Mouse (Mus musculus): ENCODE results near the gene Arf3.

- TF ChIP-seq CTCF (IDR thresholded peaks at IDR 0.05; ENCODE audit: insufficient read depth, low read depth, low read length) (peak; percentile 35; the same call in 1 of the 2 replicates), POLR2A (IDR thresholded peaks at IDR 0.05; ENCODE audit: insufficient read depth, low read depth, low read length) (no peak)
Measured at GRCm38 (mm10) chr15:98789661-98790535, 26.9 kb upstream of the Arf3 start, which contains the start of gene Wnt1.
